Mouse (Mus musculus) lung, embryonic 16.5 days (tissue): ENCODE data around the gene Srgap1. TPM values are rescaled to one million over a fixed set of nuclear protein-coding genes. Genes with fewer than 3 reads are reported as not detected.

Experiments
- ATAC-seq: fragments of 200-750 bp; cut with Nextera tagmentation; 2 replicates; pipeline ENCODE4 v1.8.0; 2017; ENCODE audit warnings: low read depth, mild to moderate bottlenecking, moderate library complexity
- H3K27ac ChIP-seq: fragments of 300-500 bp; sonication (generic); 2 replicates; pipeline ENCODE4 v1.5.1; 2014; ENCODE audit warnings: mild to moderate bottlenecking, control low read depth, low read length
- H3K27me3 ChIP-seq: fragments of 300-500 bp; sonication (generic); 2 replicates; pipeline ENCODE4 v1.6.1; 2014; ENCODE audit warnings: low read depth, low read length, mixed read lengths; ENCODE audit not compliant: control insufficient read depth, insufficient read depth
- H3K36me3 ChIP-seq: fragments of 300-500 bp; sonication (generic); 2 replicates; pipeline ENCODE4 v1.6.1; 2014; ENCODE audit warnings: low read length; ENCODE audit not compliant: control insufficient read depth, insufficient read depth
- H3K4me1 ChIP-seq: fragments of 300-500 bp; sonication (generic); replicated peaks from 2 replicates; pipeline ENCODE4 v1.6.1; 2014; ENCODE audit warnings: low read length, mixed read lengths; ENCODE audit not compliant: control insufficient read depth, insufficient read depth
- H3K4me2 ChIP-seq: fragments of 300-500 bp; sonication (generic); 2 replicates; pipeline ENCODE4 v1.6.1; 2014; ENCODE audit warnings: low read depth, low read length, control low read depth
- H3K4me3 ChIP-seq: fragments of 300-500 bp; sonication (generic); 2 replicates; pipeline ENCODE4 v1.5.1; 2014; ENCODE audit warnings: mild to moderate bottlenecking, low read length, control low read depth
- H3K9ac ChIP-seq: fragments of 300-500 bp; sonication (generic); 2 replicates; pipeline ENCODE4 v1.6.1; 2014; ENCODE audit warnings: low read length, control low read depth
- H3K9me3 ChIP-seq: fragments of 300-500 bp; sonication (generic); 2 replicates; pipeline ENCODE4 v1.6.1; 2016; ENCODE audit warnings: low read length; ENCODE audit not compliant: control insufficient read depth
- WGBS: fragments of 180-500 bp; shearing (Covaris S2); extraction: QIAGEN DNeasy Blood & Tissue Kit; methylation state at CpG from one replicate; pipeline ENCODE4 v1.1.7; 2014; 5-methylcytosine and 5-hydroxymethylcytosine counted together
- polyA plus RNA-seq: library from polyadenylated mRNA; unstranded; fragments of >200 nt; fragmentation: Nextera tagmentation; extraction: Ambion mirVana; gene quantifications from 2 replicates; pipeline ENCODE4 v1.2.1, GENCODE M21; 2015

The Srgap1 gene
- polyA plus RNA-seq, 1 experiment from 2014 or later, result 8.0 TPM

DNA sequence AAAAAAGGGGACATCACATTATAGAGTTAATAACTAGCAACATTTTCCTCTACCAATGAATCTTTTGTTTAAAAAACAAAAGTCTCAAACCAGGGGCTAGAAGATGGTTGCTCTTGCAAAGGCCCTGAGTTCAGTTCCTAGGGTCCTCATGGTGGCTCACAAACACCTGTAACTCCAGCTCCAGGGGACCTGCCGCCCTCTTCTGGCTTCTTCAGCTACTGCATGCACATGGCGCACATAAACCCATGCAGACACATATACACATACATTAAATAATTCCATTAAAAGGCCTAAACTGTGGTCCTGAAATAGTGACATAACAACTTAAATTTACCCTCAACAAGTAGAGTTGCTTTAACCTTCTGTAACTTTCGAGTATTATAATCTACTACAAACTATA, 178.9 kb downstream of the Srgap1 start:
- 95% methylated on average over 3 of the region's 3 CpGs for WGBS
- peaks cover 10% of the 10 kb centered on the region for H3K36me3 ChIP-seq
- H3K9me3 ChIP-seq, result no peaks in the 10 kb centered on the region
- H3K4me2 ChIP-seq, result no peak overlapping the region
- H3K4me1 ChIP-seq, result peaks cover 7% of the 10 kb centered on the region
- no peak for ATAC-seq
- no peak overlapping the region for H3K9ac ChIP-seq
- H3K27me3 ChIP-seq, result no peaks in the 10 kb centered on the region
- H3K4me3 ChIP-seq, result no peak overlapping the region
- H3K27ac ChIP-seq, result no peak overlapping the region

DNA sequence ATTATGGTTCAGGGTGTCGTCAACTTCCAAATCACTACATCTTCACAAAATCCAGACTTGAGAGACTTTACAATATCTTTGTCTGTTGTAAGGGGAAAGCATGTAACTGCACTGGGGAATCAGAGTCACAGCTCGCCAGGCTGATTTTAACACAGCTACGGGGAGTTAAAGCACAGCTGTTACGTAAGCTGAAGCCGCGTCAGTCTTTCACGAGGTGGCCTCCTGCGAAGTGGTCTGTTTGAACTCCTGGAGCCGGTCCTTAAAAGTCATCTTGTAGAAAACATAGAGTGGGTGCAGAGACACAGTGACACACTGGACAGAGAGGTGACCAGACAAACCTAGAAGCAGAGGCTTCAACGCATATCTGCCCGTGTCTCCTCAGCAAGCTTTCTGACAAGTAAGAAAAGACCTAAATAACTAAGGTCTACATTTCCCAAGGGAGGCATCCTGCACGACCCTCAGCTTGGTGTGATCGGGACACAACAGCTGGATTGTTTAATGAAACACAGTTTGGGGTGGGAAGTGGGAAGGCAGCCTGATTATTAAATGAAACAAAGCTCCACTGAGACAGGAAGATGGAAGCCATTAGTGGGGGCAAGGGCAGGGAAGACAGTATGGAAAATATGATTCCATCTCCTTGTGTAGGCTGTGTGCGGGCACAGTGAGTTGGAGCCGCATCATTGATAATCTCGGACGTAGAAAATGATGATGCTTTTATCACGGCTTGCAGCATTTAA, 181.4 kb downstream of the Srgap1 start:
- H3K9ac ChIP-seq, result peak overlapping the region; percentile 34
- H3K4me1 ChIP-seq, result peaks cover 7% of the 10 kb centered on the region
- H3K27me3 ChIP-seq, result no peaks in the 10 kb centered on the region
- H3K4me3 ChIP-seq, result no peak overlapping the region
- no peaks in the 10 kb centered on the region for H3K9me3 ChIP-seq
- WGBS, result 38% methylated on average over 18 of the region's 18 CpGs
- H3K36me3 ChIP-seq, result peaks cover 10% of the 10 kb centered on the region
- peak; percentile 80 for ATAC-seq
- peak overlapping the region; percentile 35; the same call in 1 of the 2 replicates for H3K4me2 ChIP-seq
- H3K27ac ChIP-seq, result peak overlapping the region; percentile 68

DNA sequence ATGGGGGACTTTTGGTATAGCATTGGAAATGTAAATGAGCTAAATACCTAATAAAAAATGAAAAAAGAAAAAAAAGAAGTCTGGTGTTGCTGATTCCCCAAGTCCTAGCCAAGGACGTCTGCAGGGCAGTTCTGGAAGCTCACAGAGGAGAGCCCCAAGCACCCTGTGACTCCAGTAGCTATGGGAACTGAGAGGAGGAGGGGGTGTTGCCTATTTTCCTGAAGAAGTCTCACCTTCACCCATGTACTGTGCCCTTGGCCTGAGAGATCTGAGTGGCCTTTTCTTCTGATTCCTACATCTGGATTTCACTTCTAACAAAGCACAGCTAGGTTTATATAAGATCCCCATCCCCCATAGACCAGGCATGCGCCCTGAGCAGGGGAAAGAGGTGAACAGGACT, 186.2 kb downstream of the Srgap1 start:
- peaks cover 5% of the 10 kb centered on the region for H3K4me1 ChIP-seq
- H3K27ac ChIP-seq, result no peak overlapping the region
- H3K4me2 ChIP-seq, result no peak overlapping the region
- no peaks in the 10 kb centered on the region for H3K36me3 ChIP-seq
- 57% methylated on average over 2 of the region's 2 CpGs for WGBS
- H3K9ac ChIP-seq, result no peak overlapping the region
- H3K4me3 ChIP-seq, result no peak overlapping the region
- no peaks in the 10 kb centered on the region for H3K27me3 ChIP-seq
- H3K9me3 ChIP-seq, result no peaks in the 10 kb centered on the region
- no peak for ATAC-seq

GRCm38 (mm10) chr10:121859803-121860571, 187.1 kb downstream of the Srgap1 start:
- no peak overlapping the region for H3K4me3 ChIP-seq
- WGBS, result 80% methylated on average over 10 of the region's 10 CpGs
- H3K27me3 ChIP-seq, result no peaks in the 10 kb centered on the region
- no peak for ATAC-seq
- 0 out of 2 replicates have a peak, but pooled peaks cover 3% of the 10 kb centered on the region for H3K4me1 ChIP-seq
- no peaks in the 10 kb centered on the region for H3K9me3 ChIP-seq
- H3K4me2 ChIP-seq, result no peak overlapping the region
- H3K9ac ChIP-seq, result no peak overlapping the region
- no peaks in the 10 kb centered on the region for H3K36me3 ChIP-seq
- no peak overlapping the region for H3K27ac ChIP-seq

- WGBS, result 52% methylated on average over 2 of the region's 2 CpGs
- no peak overlapping the region for H3K9ac ChIP-seq
- H3K9me3 ChIP-seq, result no peaks in the 10 kb centered on the region
- H3K27me3 ChIP-seq, result no peaks in the 10 kb centered on the region
- H3K4me1 ChIP-seq, result 0 out of 2 replicates have a peak, but pooled peaks cover 3% of the 10 kb centered on the region
- no peaks in the 10 kb centered on the region for H3K36me3 ChIP-seq
- H3K4me2 ChIP-seq, result no peak overlapping the region
- no peak for ATAC-seq
- no peak overlapping the region for H3K4me3 ChIP-seq
- no peak overlapping the region for H3K27ac ChIP-seq
Measured at GRCm38 (mm10) chr10:121858911-121859310, 188.2 kb downstream of the Srgap1 start.

- H3K4me1 ChIP-seq, result 0 out of 2 replicates have a peak, but pooled peaks cover 3% of the 10 kb centered on the region
- ATAC-seq, result no peak
- H3K9ac ChIP-seq, result no peak overlapping the region
- no peak overlapping the region for H3K4me3 ChIP-seq
- H3K9me3 ChIP-seq, result no peaks in the 10 kb centered on the region
- WGBS, result 76% methylated on average over 1 of the region's 1 CpGs
- no peaks in the 10 kb centered on the region for H3K36me3 ChIP-seq
- H3K4me2 ChIP-seq, result no peak overlapping the region
- no peak overlapping the region for H3K27ac ChIP-seq
- no peaks in the 10 kb centered on the region for H3K27me3 ChIP-seq
Measured at GRCm38 (mm10) chr10:121858086-121858485, 189.0 kb downstream of the Srgap1 start.

DNA sequence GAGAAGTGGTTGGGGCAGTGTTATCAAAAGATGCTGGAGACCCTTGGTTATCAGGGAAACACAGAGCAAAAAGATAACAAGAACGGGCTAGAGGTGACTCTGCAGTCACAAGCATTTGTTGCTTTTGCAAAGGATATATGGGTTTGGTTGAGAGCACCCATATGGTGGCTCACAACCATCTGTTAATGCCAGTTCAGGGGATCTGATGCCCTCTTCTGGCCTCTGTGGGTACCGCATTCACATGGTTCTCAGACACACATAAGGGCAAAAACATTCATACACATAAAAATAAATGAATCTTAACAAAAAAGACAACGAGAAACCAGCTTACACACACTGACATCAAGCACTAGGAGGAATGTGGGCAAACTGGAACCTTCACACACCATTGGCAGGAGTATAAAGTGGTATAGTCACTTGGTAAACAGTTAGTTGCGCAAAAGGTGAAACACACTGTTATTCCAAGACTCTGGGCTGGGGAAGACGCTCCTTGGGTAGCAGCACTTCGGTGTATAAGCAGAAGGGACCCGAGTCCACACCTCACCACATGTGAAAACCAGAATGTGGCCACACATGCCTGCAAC, 191.2 kb downstream of the Srgap1 start:
- no peak overlapping the region for H3K4me3 ChIP-seq
- 73% methylated on average over 7 of the region's 7 CpGs for WGBS
- no peaks in the 10 kb centered on the region for H3K36me3 ChIP-seq
- no peak overlapping the region for H3K27ac ChIP-seq
- no peak overlapping the region for H3K4me2 ChIP-seq
- no peak overlapping the region for H3K9ac ChIP-seq
- ATAC-seq, result no peak
- H3K9me3 ChIP-seq, result no peaks in the 10 kb centered on the region
- H3K27me3 ChIP-seq, result no peaks in the 10 kb centered on the region
- 0 out of 2 replicates have a peak, but pooled peaks cover 3% of the 10 kb centered on the region for H3K4me1 ChIP-seq

DNA sequence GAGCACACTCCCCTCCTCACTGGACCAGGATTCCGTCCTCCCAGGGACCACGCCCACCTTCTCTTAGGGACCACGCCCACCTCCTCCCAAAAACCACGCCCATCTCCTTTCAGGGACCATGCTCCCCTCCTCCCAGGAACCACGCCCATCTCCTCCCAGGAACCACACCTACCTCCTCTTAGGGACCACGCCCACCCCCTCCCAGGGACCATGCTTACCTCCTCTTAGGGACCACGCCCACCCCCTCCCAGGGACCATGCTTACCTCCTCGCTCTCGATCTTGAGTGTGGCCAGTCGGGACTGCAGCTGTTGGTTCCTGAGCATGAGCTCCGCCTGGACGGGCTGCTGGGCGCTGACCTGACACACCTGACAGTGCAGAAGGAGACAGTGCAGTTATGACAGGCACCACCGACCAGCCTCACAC, 193.7 kb downstream of the Srgap1 start:
- Histone ChIP-seq H3K9me3 (no peaks in the 10 kb centered on the region), H3K4me2 (no peak overlapping the region), H3K27ac (no peak overlapping the region), H3K27me3 (no peaks in the 10 kb centered on the region), H3K4me1 (no peaks in the 10 kb centered on the region), H3K9ac (no peak overlapping the region), H3K4me3 (no peak overlapping the region), H3K36me3 (no peaks in the 10 kb centered on the region)
- ATAC-seq, result peak; percentile 54
- 51% methylated on average over 14 of the region's 14 CpGs for WGBS

DNA sequence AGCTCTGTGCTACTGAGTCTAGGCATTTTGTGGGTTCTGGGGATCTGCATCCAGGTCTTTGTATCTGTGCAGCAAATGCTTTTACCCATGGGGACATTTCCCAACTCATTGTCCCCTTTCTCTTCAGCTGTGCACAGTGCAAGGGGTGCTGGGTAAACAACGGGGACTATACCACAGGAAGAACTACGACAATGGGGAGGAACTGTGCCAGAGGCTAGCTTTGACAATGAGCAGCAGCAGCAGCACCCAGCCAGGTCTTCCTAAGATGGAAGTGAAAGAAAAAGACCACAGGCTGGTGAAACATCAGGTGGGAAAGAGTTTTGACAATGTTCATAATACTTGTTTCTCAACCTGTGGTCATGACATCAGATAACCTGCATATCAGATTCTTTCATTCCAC, 197.6 kb downstream of the Srgap1 start:
- no peaks in the 10 kb centered on the region for H3K9me3 ChIP-seq
- no peak overlapping the region for H3K4me2 ChIP-seq
- no peak overlapping the region for H3K27ac ChIP-seq
- no peaks in the 10 kb centered on the region for H3K4me1 ChIP-seq
- 66% methylated on average over 2 of the region's 2 CpGs for WGBS
- no peak overlapping the region for H3K4me3 ChIP-seq
- ATAC-seq, result no peak
- H3K9ac ChIP-seq, result no peak overlapping the region
- no peaks in the 10 kb centered on the region for H3K27me3 ChIP-seq
- H3K36me3 ChIP-seq, result no peaks in the 10 kb centered on the region
